Mouse (Mus musculus): Measurements from ENCODE around the gene Scg3.
"Not testable (repeated sequence)": the region's sequence is repeated elsewhere in the genome, so short reads cannot be mapped to it uniquely, and the experiment has no call there.

Scg3 gene

GRCm38 (mm10) chr9:75683426-75684191, at the start of gene Scg3:
Gene Scg3, minus strand, starts transcription at chr9:75684056.
- DNase-seq: peak; percentile 50 to 58

- DNase-seq: peak; percentile 27 to 34
Observed at GRCm38 (mm10) chr9:75719952-75720687, 36.3 kb upstream of the Scg3 start.

GRCm38 (mm10) chr9:75719481-75719880, 35.6 kb upstream of the Scg3 start:
- DNase-seq: no peak

- DNase-seq: no peak
Observed at GRCm38 (mm10) chr9:75684772-75685171, 916 bp upstream of the Scg3 start.

- no peak for DNase-seq
Observed at GRCm38 (mm10) chr9:75684292-75684691, 436 bp upstream of the Scg3 start.

- no peak for DNase-seq
Observed at GRCm38 (mm10) chr9:75680606-75681005, 3.2 kb downstream of the Scg3 start.

GRCm38 (mm10) chr9:75679629-75680028, 4.2 kb downstream of the Scg3 start:
- DNase-seq: no peak

GRCm38 (mm10) chr9:75678341-75678740, 5.5 kb downstream of the Scg3 start:
- no peak for DNase-seq

- DNase-seq: no peak
Observed at GRCm38 (mm10) chr9:75676226-75676625, 7.6 kb downstream of the Scg3 start.

- DNase-seq: no peak
Observed at GRCm38 (mm10) chr9:75672769-75673168, 11.1 kb downstream of the Scg3 start.

- no peak for DNase-seq
Observed at GRCm38 (mm10) chr9:75666612-75667011, 17.2 kb downstream of the Scg3 start.

- no peak for DNase-seq
Observed at GRCm38 (mm10) chr9:75665364-75665763, 18.5 kb downstream of the Scg3 start.

- DNase-seq: no peak
Observed at GRCm38 (mm10) chr9:75660917-75661316, 22.9 kb downstream of the Scg3 start.

GRCm38 (mm10) chr9:75656456-75656855, 27.4 kb downstream of the Scg3 start:
- DNase-seq: not testable (repeated sequence)

- no peak for DNase-seq
Observed at GRCm38 (mm10) chr9:75653981-75654911, 29.6 kb downstream of the Scg3 start.

- peak; percentile 36 to 62 for DNase-seq
Observed at GRCm38 (mm10) chr9:75645405-75645804, 38.5 kb downstream of the Scg3 start.

GRCm38 (mm10) chr9:75634226-75634625, 49.6 kb downstream of the Scg3 start:
- DNase-seq: no peak

- DNase-seq: no peak
Observed at GRCm38 (mm10) chr9:75633603-75634002, 50.3 kb downstream of the Scg3 start.

- no peak for DNase-seq
Observed at GRCm38 (mm10) chr9:75632902-75633301, 51.0 kb downstream of the Scg3 start.

GRCm38 (mm10) chr9:75632111-75632510, 51.7 kb downstream of the Scg3 start:
- no peak for DNase-seq

- no peak for DNase-seq
Observed at GRCm38 (mm10) chr9:75630823-75631454, 52.9 kb downstream of the Scg3 start.

- DNase-seq: no peak
Observed at GRCm38 (mm10) chr9:75626308-75626604, 57.6 kb downstream of the Scg3 start.

All from thymus, postnatal 36 days (tissue).